Mouse (Mus musculus) liver, adult 2 months (tissue): ENCODE results near the gene Rnf146. TPM values are rescaled to one million over a fixed set of nuclear protein-coding genes. Genes with fewer than 3 reads are reported as not detected.

Source experiments
- DNase-seq: peaks from one replicate; pipeline ENCODE4 v3.0.0-alpha.2; 2011; ENCODE audit warnings: low read depth, low spot score; ENCODE audit errors: extremely low read depth
- H3K27ac ChIP-seq: fragments of 200-500 bp; replicated peaks from 2 replicates; pipeline ENCODE4 v1.5.1; 2012; ENCODE audit warnings: low read depth, mild to moderate bottlenecking, control low read depth, inconsistent platforms, low read length; ENCODE audit not compliant: insufficient read depth
- H3K27me3 ChIP-seq: fragments of 200-500 bp; 2 replicates; pipeline ENCODE4 v1.6.1; 2012; ENCODE audit warnings: mild to moderate bottlenecking, moderate library complexity, low read length, inconsistent platforms; ENCODE audit not compliant: control insufficient read depth, insufficient read depth
- H3K36me3 ChIP-seq: fragments of 200-500 bp; 2 replicates; pipeline ENCODE4 v1.6.1; 2012; ENCODE audit warnings: low read length, inconsistent platforms; ENCODE audit not compliant: control insufficient read depth, insufficient read depth
- H3K4me1 ChIP-seq: fragments of 200-500 bp; 2 replicates; pipeline ENCODE4 v1.6.1; 2011; ENCODE audit warnings: low read length; ENCODE audit not compliant: control insufficient read depth, insufficient read depth
- H3K4me3 ChIP-seq: fragments of 200-500 bp; 2 replicates; pipeline ENCODE4 v1.5.1; 2011; ENCODE audit warnings: low read depth, mild to moderate bottlenecking, control low read depth, low read length, moderate library complexity; ENCODE audit not compliant: insufficient read depth
- H3K79me2 ChIP-seq: fragments of 200-500 bp; 2 replicates; pipeline ENCODE4 v1.6.1; 2012; ENCODE audit warnings: inconsistent platforms, mild to moderate bottlenecking, low read length, moderate library complexity; ENCODE audit not compliant: control insufficient read depth, insufficient read depth
- H3K9ac ChIP-seq: fragments of 200-500 bp; 2 replicates; pipeline ENCODE4 v1.6.1; 2012; ENCODE audit warnings: low read depth, mild to moderate bottlenecking, control low read depth, inconsistent platforms, low read length
- CTCF ChIP-seq: fragments of 200-500 bp; IDR thresholded peaks from 2 replicates; pipeline ENCODE4 v1.5.1; 2011; ENCODE audit warnings: low read depth, low read length, control low read depth
- POLR2A ChIP-seq: fragments of 200-500 bp; IDR thresholded peaks from 2 replicates; pipeline ENCODE4 v1.6.1; 2011; ENCODE audit warnings: low read length, control low read depth; ENCODE audit not compliant: insufficient read depth; ENCODE audit errors: extremely low read depth
- WGBS: fragments of 180-500 bp; shearing (Covaris S2); methylation state at CpG from one replicate; pipeline ENCODE4 v1.1.7; 2018; 5-methylcytosine and 5-hydroxymethylcytosine counted together
- polyA plus RNA-seq: library from polyadenylated mRNA; depleted of rRNA; stranded (reverse); fragments of >200 nt; gene quantifications from 2 replicates; pipeline ENCODE4 v1.2.3, GENCODE M21; 2012; rRNA removed
- total RNA-seq: library from RNA; depleted of rRNA; stranded (reverse); fragments of >200 nt; gene quantifications from 2 replicates; pipeline ENCODE4 v1.2.3, GENCODE M21; 2014; rRNA removed

Gene Rnf146
- total and polyA plus RNA-seq, 2 experiments, result 12.9 to 30.1 TPM

- Histone ChIP-seq H3K4me1 (peaks cover 6% of the 10 kb centered on the region; the same call in 1 of the 2 replicates), H3K36me3 (no peaks in the 10 kb centered on the region), H3K79me2 (no peaks in the 10 kb centered on the region; the same call in 1 of the 2 replicates), H3K9ac (no peak overlapping the region), H3K4me3 (no peak overlapping the region), H3K27me3 (no peaks in the 10 kb centered on the region), H3K27ac (peak overlapping the region; percentile 52)
- peak; percentile 76 for DNase-seq
- 24% methylated on average over 4 of the region's 4 CpGs for WGBS
- no peak for TF ChIP-seq POLR2A
- TF ChIP-seq CTCF, result no peak
These were observed 50.6 kb downstream of the Rnf146 start for GRCm38 (mm10) chr10:29311480-29312219.

DNA sequence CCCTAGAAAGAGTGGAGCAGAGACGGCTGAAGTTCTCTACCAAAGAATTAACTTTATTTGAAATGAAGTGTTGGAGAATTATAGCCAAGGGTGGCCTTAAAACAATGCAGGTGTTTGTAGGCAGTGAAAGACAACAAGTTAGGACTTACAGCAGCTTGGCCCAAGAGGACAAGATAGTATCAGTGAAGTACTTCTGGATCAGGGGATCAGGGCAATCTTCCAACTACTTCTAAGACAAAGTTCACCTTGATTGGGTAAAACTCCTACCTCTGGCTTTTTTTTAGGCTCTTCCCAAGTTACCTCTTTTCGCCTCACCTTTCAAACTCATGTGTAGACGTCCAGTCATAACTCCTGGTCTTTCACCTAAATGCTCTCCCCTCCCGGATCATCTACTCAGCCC, 60.0 kb downstream of the Rnf146 start:
- Histone ChIP-seq H3K4me3 (no peak overlapping the region), H3K27ac (no peak overlapping the region), H3K27me3 (no peaks in the 10 kb centered on the region), H3K79me2 (no peaks in the 10 kb centered on the region; the same call in 1 of the 2 replicates), H3K4me1 (no peaks in the 10 kb centered on the region), H3K36me3 (no peaks in the 10 kb centered on the region), H3K9ac (no peak overlapping the region)
- DNase-seq, result peak; percentile 52
- WGBS, result 92% methylated on average over 4 of the region's 4 CpGs
- TF ChIP-seq POLR2A (no peak), CTCF (no peak)

Other genes starting within 250 kb of the Rnf146 start
- not detected in 2 replicates for gene Soga3, start 218.6 kb downstream of the Rnf146 start, total RNA-seq
- gene Soga3, start 218.6 kb downstream of the Rnf146 start, polyA plus RNA-seq, result not detected in 2 replicates
- not detected in 2 replicates for gene Gm49353, start 163.5 kb downstream of the Rnf146 start, total RNA-seq
- gene Gm49353, start 163.5 kb downstream of the Rnf146 start, polyA plus RNA-seq, result not detected in 2 replicates
- under 0.01 and 0.13 TPM in 2 replicates for gene 9330159F19Rik, start 150.8 kb downstream of the Rnf146 start, total RNA-seq
- not detected in 2 replicates for gene 9330159F19Rik, start 150.8 kb downstream of the Rnf146 start, polyA plus RNA-seq
- 65.2 and 100 TPM in 2 replicates for gene Echdc1, start 49.3 kb downstream of the Rnf146 start, total RNA-seq
- gene Echdc1, start 49.3 kb downstream of the Rnf146 start, polyA plus RNA-seq, result 12.4 and 17.9 TPM in 2 replicates
- gene Rspo3, start 173.4 kb upstream of the Rnf146 start, total RNA-seq, result 2.5 and 3.0 TPM in 2 replicates
- gene Rspo3, start 173.4 kb upstream of the Rnf146 start, polyA plus RNA-seq, result 1.1 and 1.3 TPM in 2 replicates